Mouse (Mus musculus) kidney, embryonic 14.5 days (tissue): ENCODE measurements at regions not wholly inside any gene's neighbourhood (a gene's known extent, or its start where the extent isn't known, plus 50 kb on each side); places are given as distances from the start of the nearest gene placed in this dataset.
A peak's percentile ranks its signal among the peaks of the same experiment; 100 is the strongest.
"Not testable (repeated sequence)": the region's sequence is repeated elsewhere in the genome, so short reads cannot be mapped to it uniquely, and the experiment has no call there.

Experiments
- ATAC-seq: fragments of 200-750 bp; cut with Nextera tagmentation; 2 replicates; pipeline ENCODE4 v1.8.0; 2017; ENCODE audit warnings: moderate number of reproducible peaks, mild to moderate bottlenecking, moderate TSS enrichment, moderate library complexity; ENCODE audit not compliant: low FRiP score, low TSS enrichment
- H3K27ac ChIP-seq: fragments of 300-500 bp; sonication (generic); 2 replicates; pipeline ENCODE4 v1.5.1; 2014; ENCODE audit warnings: low read depth, mild to moderate bottlenecking, low read length, moderate library complexity, mixed read lengths
- H3K27me3 ChIP-seq: fragments of 300-500 bp; sonication (generic); 2 replicates; pipeline ENCODE4 v1.6.1; 2014; ENCODE audit warnings: mild to moderate bottlenecking, low read length; ENCODE audit not compliant: control insufficient read depth, insufficient read depth
- H3K36me3 ChIP-seq: fragments of 300-500 bp; sonication (generic); 2 replicates; pipeline ENCODE4 v1.6.1; 2014; ENCODE audit warnings: low read length, mixed read lengths; ENCODE audit not compliant: control insufficient read depth, insufficient read depth
- H3K4me1 ChIP-seq: fragments of 300-500 bp; sonication (generic); 2 replicates; pipeline ENCODE4 v1.6.1; 2014; ENCODE audit warnings: low read length, mixed read lengths; ENCODE audit not compliant: control insufficient read depth, insufficient read depth
- H3K4me2 ChIP-seq: fragments of 300-500 bp; sonication (generic); replicated peaks from 2 replicates; pipeline ENCODE4 v1.6.1; 2014; ENCODE audit warnings: low read depth, mild to moderate bottlenecking, low read length
- H3K4me3 ChIP-seq: fragments of 300-500 bp; sonication (generic); 2 replicates; pipeline ENCODE4 v1.5.1; 2014; ENCODE audit warnings: mild to moderate bottlenecking, low read length
- H3K9ac ChIP-seq: fragments of 300-500 bp; sonication (generic); 2 replicates; pipeline ENCODE4 v1.6.1; 2014; ENCODE audit warnings: low read depth, mild to moderate bottlenecking, low read length, moderate library complexity
- H3K9me3 ChIP-seq: fragments of 300-500 bp; sonication (generic); 2 replicates; pipeline ENCODE4 v1.6.1; 2016; ENCODE audit warnings: low read length; ENCODE audit not compliant: control insufficient read depth
- WGBS: fragments of 180-500 bp; shearing (Covaris S2); extraction: QIAGEN DNeasy Blood & Tissue Kit; methylation state at CpG from one replicate; pipeline ENCODE4 v1.1.7; 2014; 5-methylcytosine and 5-hydroxymethylcytosine counted together

- peaks cover 2% of the 10 kb centered on the region; the same call in 1 of the 2 replicates for H3K9me3 ChIP-seq
- H3K4me1 ChIP-seq = no peaks in the 10 kb centered on the region
Observed at GRCm38 (mm10) chr1:152229709-152230108, 139.8 kb upstream of the 1700025G04Rik start.

GRCm38 (mm10) chr1:152226049-152226448 lies 136.1 kb upstream of the 1700025G04Rik start:
- WGBS = 89% methylated on average over 3 of the region's 3 CpGs
- no peak overlapping the region for H3K9ac ChIP-seq
- ATAC-seq = no peak
- H3K4me1 ChIP-seq = no peaks in the 10 kb centered on the region
- no peaks in the 10 kb centered on the region for H3K36me3 ChIP-seq
- H3K4me3 ChIP-seq = no peak overlapping the region
- H3K27me3 ChIP-seq = no peaks in the 10 kb centered on the region
- peaks cover 6% of the 10 kb centered on the region; the same call in 1 of the 2 replicates for H3K9me3 ChIP-seq
- no peak overlapping the region for H3K27ac ChIP-seq
- no peak overlapping the region for H3K4me2 ChIP-seq

More at GRCm38 (mm10) chr1:152229709-152230108, 139.8 kb upstream of the 1700025G04Rik start:
- H3K4me2 ChIP-seq = no peak overlapping the region
- WGBS = 70% methylated on average over 2 of the region's 2 CpGs
- no peak overlapping the region for H3K4me3 ChIP-seq
- H3K36me3 ChIP-seq = no peaks in the 10 kb centered on the region
- H3K9ac ChIP-seq = no peak overlapping the region
- no peaks in the 10 kb centered on the region for H3K27me3 ChIP-seq
- no peak overlapping the region for H3K27ac ChIP-seq
- no peak for ATAC-seq

GRCm38 (mm10) chr1:152223666-152224065 lies 133.7 kb upstream of the 1700025G04Rik start:
- Histone ChIP-seq H3K4me1 (no peaks in the 10 kb centered on the region), H3K9me3 (peaks cover 6% of the 10 kb centered on the region; the same call in 1 of the 2 replicates), H3K36me3 (no peaks in the 10 kb centered on the region), H3K4me3 (no peak overlapping the region), H3K27me3 (no peaks in the 10 kb centered on the region), H3K27ac (no peak overlapping the region), H3K4me2 (no peak overlapping the region), H3K9ac (no peak overlapping the region)
- WGBS = 40% methylated on average over 1 of the region's 1 CpGs
- peak; percentile 28; the same call in 1 of the 2 replicates for ATAC-seq

- Histone ChIP-seq H3K27me3 (no peaks in the 10 kb centered on the region), H3K4me1 (no peaks in the 10 kb centered on the region), H3K27ac (no peak overlapping the region), H3K4me3 (no peak overlapping the region), H3K4me2 (no peak overlapping the region), H3K9ac (no peak overlapping the region), H3K36me3 (no peaks in the 10 kb centered on the region), H3K9me3 (peaks cover 6% of the 10 kb centered on the region; the same call in 1 of the 2 replicates)
- WGBS = 85% methylated on average over 14 of the region's 14 CpGs
- no peak for ATAC-seq
Observed at GRCm38 (mm10) chr1:152220804-152221565, 131.1 kb upstream of the 1700025G04Rik start.

- not testable (repeated sequence) for H3K27ac ChIP-seq, H3K27me3 ChIP-seq, H3K9me3 ChIP-seq, H3K9ac ChIP-seq, H3K4me1 ChIP-seq, H3K4me2 ChIP-seq, H3K36me3 ChIP-seq, H3K4me3 ChIP-seq, ATAC-seq
- 71% methylated on average over 5 of the region's 5 CpGs for WGBS
Observed at GRCm38 (mm10) chr1:152219752-152220151, 129.8 kb upstream of the 1700025G04Rik start.

GRCm38 (mm10) chr1:152217404-152217803 lies 127.5 kb upstream of the 1700025G04Rik start:
- H3K9me3 ChIP-seq = no peaks in the 10 kb centered on the region
- no peaks in the 10 kb centered on the region for H3K36me3 ChIP-seq
- no peaks in the 10 kb centered on the region for H3K4me1 ChIP-seq
- H3K27me3 ChIP-seq = no peaks in the 10 kb centered on the region
- no peak for ATAC-seq
- H3K9ac ChIP-seq = no peak overlapping the region
- H3K27ac ChIP-seq = no peak overlapping the region
- H3K4me3 ChIP-seq = no peak overlapping the region
- 67% methylated on average over 4 of the region's 4 CpGs for WGBS
- H3K4me2 ChIP-seq = no peak overlapping the region

GRCm38 (mm10) chr1:152214376-152214775 lies 124.5 kb upstream of the 1700025G04Rik start:
- no peaks in the 10 kb centered on the region for H3K4me1 ChIP-seq
- H3K9ac ChIP-seq = no peak overlapping the region
- no peak overlapping the region for H3K4me3 ChIP-seq
- H3K27ac ChIP-seq = no peak overlapping the region
- no peak for ATAC-seq
- WGBS = 78% methylated on average over 2 of the region's 2 CpGs
- no peaks in the 10 kb centered on the region for H3K27me3 ChIP-seq
- no peaks in the 10 kb centered on the region for H3K36me3 ChIP-seq
- peaks cover 2% of the 10 kb centered on the region; the same call in 1 of the 2 replicates for H3K9me3 ChIP-seq
- H3K4me2 ChIP-seq = no peak overlapping the region

- H3K27ac ChIP-seq = no peak overlapping the region
- no peaks in the 10 kb centered on the region for H3K4me1 ChIP-seq
- no peaks in the 10 kb centered on the region for H3K36me3 ChIP-seq
- no peak overlapping the region for H3K4me2 ChIP-seq
- no peak overlapping the region for H3K9ac ChIP-seq
- H3K27me3 ChIP-seq = no peaks in the 10 kb centered on the region
- no peaks in the 10 kb centered on the region for H3K9me3 ChIP-seq
- no peak overlapping the region for H3K4me3 ChIP-seq
- 19% methylated on average over 2 of the region's 2 CpGs for WGBS
- peak; percentile 55; the same call in 1 of the 2 replicates for ATAC-seq
Observed at GRCm38 (mm10) chr1:152203187-152203586, 113.3 kb upstream of the 1700025G04Rik start.

- Histone ChIP-seq H3K27ac (no peak overlapping the region), H3K9me3 (no peaks in the 10 kb centered on the region), H3K27me3 (no peaks in the 10 kb centered on the region), H3K9ac (no peak overlapping the region), H3K36me3 (no peaks in the 10 kb centered on the region), H3K4me3 (no peak overlapping the region), H3K4me1 (no peaks in the 10 kb centered on the region), H3K4me2 (no peak overlapping the region)
- ATAC-seq = no peak
- 54% methylated on average over 6 of the region's 6 CpGs for WGBS
Observed at GRCm38 (mm10) chr1:152188700-152189099, 98.8 kb upstream of the 1700025G04Rik start.
